Mouse (Mus musculus) kidney, adult 2 months (tissue): ENCODE measurements at regions not wholly inside any gene's neighbourhood (a gene's known extent, or its start where the extent isn't known, plus 50 kb on each side); places are given as distances from the start of the nearest gene placed in this dataset.

Experiments
- CTCF ChIP-seq: fragments of 200-500 bp; conservative IDR thresholded peaks from 2 replicates; pipeline ENCODE4 v1.5.1; 2011; ENCODE audit warnings: low read depth, mild to moderate bottlenecking, control low read depth, low read length, moderate library complexity, mixed read lengths; ENCODE audit not compliant: insufficient read depth, insufficient read length
- POLR2A ChIP-seq: fragments of 200-500 bp; IDR thresholded peaks from one replicate; pipeline ENCODE4 v1.6.1; 2011; ENCODE audit warnings: low read depth, low read length, control low read depth

- no peak for TF ChIP-seq POLR2A
- TF ChIP-seq CTCF = no peak
Observed at GRCm38 (mm10) chrX:12373670-12374069, 213.5 kb upstream of the Bcor start.
